Mouse (Mus musculus) limb, embryonic 11.5 days (tissue): ENCODE data around the gene Ctdnep1. TPM values are rescaled to one million over a fixed set of nuclear protein-coding genes. Genes with fewer than 3 reads are reported as not detected.
A peak's percentile ranks its signal among the peaks of the same experiment; 100 is the strongest.

Experiments used
- ATAC-seq: fragments of 200-750 bp; cut with Nextera tagmentation; 2 replicates; pipeline ENCODE4 v1.8.0; 2017; ENCODE audit warnings: low read depth; ENCODE audit not compliant: insufficient number of reproducible peaks, low FRiP score, low TSS enrichment
- DNase-seq: peaks from one replicate; pipeline ENCODE4 v3.0.0-alpha.2; 2015; ENCODE audit warnings: low spot score
- H3K27ac ChIP-seq: fragments of 300-500 bp; sonication (generic); replicated peaks from 2 replicates; pipeline ENCODE4 v1.5.1; 2014; ENCODE audit warnings: low read depth, mild to moderate bottlenecking, low read length
- H3K27me3 ChIP-seq: fragments of 300-500 bp; sonication (generic); 2 replicates; pipeline ENCODE4 v1.6.1; 2014; ENCODE audit warnings: mild to moderate bottlenecking, low read length, mixed read lengths; ENCODE audit not compliant: control insufficient read depth, insufficient read depth
- H3K36me3 ChIP-seq: fragments of 300-500 bp; sonication (generic); 2 replicates; pipeline ENCODE4 v1.6.1; 2014; ENCODE audit warnings: mild to moderate bottlenecking, low read length, moderate library complexity, mixed read lengths; ENCODE audit not compliant: control insufficient read depth, insufficient read depth
- H3K4me1 ChIP-seq: fragments of 300-500 bp; sonication (generic); 2 replicates; pipeline ENCODE4 v1.6.1; 2014; ENCODE audit warnings: low read length, mixed read lengths; ENCODE audit not compliant: control insufficient read depth, insufficient read depth
- H3K4me2 ChIP-seq: fragments of 300-500 bp; sonication (generic); 2 replicates; pipeline ENCODE4 v1.6.1; 2014; ENCODE audit warnings: low read depth, mild to moderate bottlenecking, moderate library complexity; ENCODE audit not compliant: severe bottlenecking
- H3K4me3 ChIP-seq: fragments of 300-500 bp; sonication (generic); 2 replicates; pipeline ENCODE4 v1.5.1; 2014; ENCODE audit warnings: low read depth, low read length
- H3K9ac ChIP-seq: fragments of 300-500 bp; sonication (generic); 2 replicates; pipeline ENCODE4 v1.6.1; 2014; ENCODE audit warnings: mild to moderate bottlenecking, low read length
- H3K9me3 ChIP-seq: fragments of 300-500 bp; sonication (generic); 2 replicates; pipeline ENCODE4 v1.6.1; 2016; ENCODE audit warnings: low read length; ENCODE audit not compliant: control insufficient read depth
- WGBS: fragments of 180-500 bp; shearing (Covaris S2); extraction: QIAGEN DNeasy Blood & Tissue Kit; methylation state at CpG from one replicate; pipeline ENCODE4 v1.1.7; 2014; 5-methylcytosine and 5-hydroxymethylcytosine counted together
- polyA plus RNA-seq: library from polyadenylated mRNA; unstranded; fragments of >200 nt; fragmentation: Nextera tagmentation; extraction: Ambion mirVana; gene quantifications from 2 replicates; pipeline ENCODE4 v1.2.1, GENCODE M21; 2014

The Ctdnep1 gene
- polyA plus RNA-seq, 1 experiment from 2014 or later = 27.6 TPM

DNA sequence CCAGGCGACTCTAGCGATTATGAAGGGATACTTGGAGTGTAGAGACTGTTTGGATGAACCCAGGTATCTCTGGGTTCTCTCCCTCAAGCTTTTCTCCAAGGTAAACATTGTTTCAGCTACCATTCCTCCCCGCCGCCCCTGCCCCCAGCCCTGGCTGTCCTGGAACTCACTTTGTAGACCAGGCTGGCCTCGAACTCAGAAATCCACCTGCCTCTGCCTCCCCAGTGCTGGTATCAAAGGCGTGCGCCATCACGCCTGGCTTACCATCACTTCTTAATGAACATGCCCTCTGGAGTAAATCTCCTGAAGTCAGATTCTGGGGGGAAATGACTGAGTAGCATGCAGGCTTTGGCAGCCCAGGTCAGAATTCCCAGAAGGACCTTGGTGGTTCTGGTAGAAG, 1.3 kb downstream of the Ctdnep1 start, which contains the start of gene Elp5:
Gene Elp5, minus strand, starts transcription at position 293 of the 400 bp plus-strand sequence.
- Histone ChIP-seq H3K27me3 (no peaks in the 10 kb centered on the region), H3K27ac (peak within 1 kb of the TSS; percentile 98), H3K9me3 (no peaks in the 10 kb centered on the region), H3K4me3 (peak within 1 kb of the TSS; percentile 99), H3K9ac (peak within 1 kb of the TSS; percentile 96), H3K36me3 (peaks cover 14% of the 10 kb centered on the region), H3K4me1 (peaks cover 13% of the 10 kb centered on the region; the same call in 1 of the 2 replicates), H3K4me2 (peak within 1 kb of the TSS; percentile 92)
- WGBS = 63% methylated on average over 8 of the region's 8 CpGs
- DNase-seq = no peak
- no peak for ATAC-seq

DNA sequence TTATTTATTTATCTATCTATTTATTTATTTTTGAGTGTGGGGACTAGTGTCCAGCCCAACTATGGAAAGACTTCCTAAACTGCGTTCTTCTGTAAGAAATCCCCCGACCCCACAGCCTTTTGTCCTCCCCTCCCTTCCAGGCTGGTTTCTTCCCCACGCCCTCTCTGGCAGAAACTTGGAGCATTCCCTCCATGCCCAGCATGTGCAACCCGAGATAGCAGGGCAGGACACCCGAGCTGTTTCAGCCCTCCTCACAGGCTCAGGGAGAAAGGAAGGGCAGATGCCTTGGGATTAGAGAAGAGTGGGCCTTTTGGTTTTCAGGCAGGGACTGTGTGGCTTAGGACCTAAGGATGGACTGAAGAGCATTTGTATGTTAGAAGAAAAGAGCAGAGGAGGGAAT, 1.9 kb downstream of the Ctdnep1 start:
- DNase-seq (no peak), ATAC-seq (no peak)
- WGBS = 44% methylated on average over 5 of the region's 5 CpGs
- Histone ChIP-seq H3K9ac (no peak overlapping the region), H3K36me3 (peaks cover 17% of the 10 kb centered on the region), H3K27ac (no peak overlapping the region), H3K4me3 (peak overlapping the region; percentile 99; the same call in 1 of the 2 replicates), H3K4me2 (peak overlapping the region; percentile 92), H3K9me3 (no peaks in the 10 kb centered on the region), H3K4me1 (peaks cover 13% of the 10 kb centered on the region; the same call in 1 of the 2 replicates), H3K27me3 (no peaks in the 10 kb centered on the region)

DNA sequence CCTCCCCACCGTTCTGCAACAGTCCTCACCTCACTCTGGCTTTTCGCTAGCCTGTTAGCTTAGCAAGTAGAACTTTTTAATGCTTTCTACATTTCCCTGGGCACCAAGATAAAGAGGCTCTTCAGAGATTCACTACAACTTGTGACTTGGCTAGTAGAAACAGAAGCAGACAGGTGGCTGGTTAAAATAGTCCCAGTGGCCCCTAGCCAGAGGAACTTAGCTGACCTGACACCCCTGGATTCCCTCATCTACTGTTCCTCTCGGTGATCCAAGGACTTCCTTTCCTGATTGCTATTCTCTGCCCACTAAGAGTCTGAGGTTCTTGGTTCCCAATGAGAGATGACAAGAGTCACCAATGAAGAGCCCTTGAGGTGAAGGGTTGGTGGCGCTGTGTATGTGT, 2.4 kb downstream of the Ctdnep1 start:
- Histone ChIP-seq H3K27me3 (no peaks in the 10 kb centered on the region), H3K4me2 (no peak overlapping the region), H3K36me3 (peaks cover 21% of the 10 kb centered on the region), H3K9ac (no peak overlapping the region), H3K4me3 (no peak overlapping the region), H3K27ac (no peak overlapping the region), H3K4me1 (peaks cover 13% of the 10 kb centered on the region; the same call in 1 of the 2 replicates), H3K9me3 (no peaks in the 10 kb centered on the region)
- WGBS = 88% methylated on average over 4 of the region's 4 CpGs
- no peak for DNase-seq
- no peak for ATAC-seq

DNA sequence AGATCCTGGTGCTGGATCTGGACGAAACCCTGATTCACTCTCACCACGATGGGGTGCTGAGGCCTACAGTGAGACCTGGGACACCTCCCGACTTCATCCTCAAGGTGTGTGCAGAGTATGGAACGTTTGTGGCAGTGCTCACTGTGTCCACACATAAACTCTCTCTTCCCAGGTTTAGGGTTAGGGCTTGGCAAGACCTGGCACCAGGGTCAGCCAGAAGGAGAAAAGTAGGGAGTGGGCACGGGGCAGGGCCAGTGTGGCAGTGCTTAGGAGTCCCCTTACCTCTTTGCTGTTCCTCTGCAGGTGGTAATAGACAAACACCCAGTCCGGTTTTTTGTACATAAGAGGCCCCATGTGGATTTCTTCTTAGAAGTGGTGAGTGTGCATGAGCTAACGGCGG, 3.5 kb downstream of the Ctdnep1 start:
- no peak for DNase-seq
- H3K36me3 ChIP-seq = peaks cover 28% of the 10 kb centered on the region

DNA sequence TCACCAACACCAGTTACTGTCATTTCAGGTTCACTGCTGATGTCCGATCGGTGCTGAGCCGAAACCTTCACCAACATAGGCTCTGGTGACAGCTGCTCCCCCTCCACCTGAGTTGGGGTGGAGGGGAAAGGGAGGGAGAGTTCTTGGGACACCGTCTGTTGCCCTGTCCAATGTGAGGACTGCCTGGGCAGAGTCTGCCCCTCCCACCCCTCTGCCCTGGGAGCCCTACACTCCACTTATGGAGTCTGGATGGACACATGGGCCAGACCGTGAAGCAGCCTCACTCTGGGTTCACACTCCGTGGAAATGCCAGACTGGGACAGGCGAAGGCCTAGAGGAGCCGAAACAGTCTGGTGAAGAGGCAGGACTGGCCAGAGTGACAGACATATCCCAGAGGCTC, 9.0 kb downstream of the Ctdnep1 start:
- Histone ChIP-seq H3K9me3 (no peaks in the 10 kb centered on the region), H3K27ac (no peak overlapping the region; the same call in 1 of the 2 replicates), H3K4me3 (no peak overlapping the region), H3K4me1 (peaks cover 4% of the 10 kb centered on the region; the same call in 1 of the 2 replicates), H3K4me2 (no peak overlapping the region), H3K27me3 (no peaks in the 10 kb centered on the region), H3K36me3 (peaks cover 30% of the 10 kb centered on the region), H3K9ac (no peak overlapping the region)
- ATAC-seq (no peak), DNase-seq (no peak)
- 89% methylated on average over 8 of the region's 8 CpGs for WGBS

More for the DNA sequence above, 3.5 kb downstream of the Ctdnep1 start:
- H3K9me3 ChIP-seq = no peaks in the 10 kb centered on the region
- H3K27me3 ChIP-seq = no peaks in the 10 kb centered on the region
- WGBS = 88% methylated on average over 8 of the region's 8 CpGs
- ATAC-seq = no peak
- H3K27ac ChIP-seq = no peak overlapping the region
- 0 out of 2 replicates have a peak overlapping the region, but pooled peaks have one; percentile 3 for H3K4me3 ChIP-seq
- H3K9ac ChIP-seq = no peak overlapping the region
- H3K4me2 ChIP-seq = no peak overlapping the region
- H3K4me1 ChIP-seq = peaks cover 13% of the 10 kb centered on the region; the same call in 1 of the 2 replicates

DNA sequence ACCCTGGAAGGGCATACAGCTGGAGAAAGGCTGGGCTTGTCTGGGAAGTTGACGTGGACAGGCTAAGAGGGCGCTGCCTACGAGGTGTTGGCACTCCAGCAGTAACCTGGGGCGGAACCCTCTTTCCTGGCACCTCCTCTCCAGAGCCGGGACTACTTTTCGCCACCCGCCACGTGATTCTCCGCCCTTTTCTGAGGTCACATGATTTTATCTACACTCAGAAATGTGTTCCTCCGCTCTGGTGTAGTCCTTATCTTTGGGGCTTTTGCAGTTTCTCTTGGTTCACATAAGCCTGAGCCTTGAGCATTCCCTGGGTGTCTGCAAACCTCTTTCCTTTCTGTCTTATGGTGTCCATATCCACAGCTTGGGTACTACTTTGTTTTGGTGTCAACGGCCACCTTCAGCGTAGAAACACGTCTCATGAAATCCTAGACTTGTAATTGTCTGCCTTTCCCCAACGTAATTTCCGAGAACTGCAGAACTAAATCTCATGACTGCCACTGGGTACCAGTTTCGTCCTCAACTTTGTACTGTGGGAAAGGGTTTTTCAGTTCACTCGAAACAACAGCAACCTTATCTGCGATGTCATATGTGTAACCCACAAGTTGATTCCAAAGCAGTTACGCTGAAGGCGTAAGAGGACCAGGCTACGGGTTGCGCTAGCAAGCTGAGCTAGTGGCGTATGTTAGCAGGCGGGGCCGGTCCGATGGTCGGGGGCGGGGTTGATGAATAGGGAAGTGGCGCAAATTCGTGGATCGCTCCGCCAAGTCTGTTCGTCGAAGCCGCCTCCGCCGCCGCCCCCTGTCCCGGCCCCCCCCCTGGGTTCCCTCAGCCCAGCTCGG, 10.1 kb downstream of the Ctdnep1 start, which contains the start of gene Gabarap:
Gene Gabarap, plus strand, starts transcription at position 294 of the 842 bp plus-strand sequence.
- DNase-seq (peak; percentile 95), ATAC-seq (peak; percentile 45)
- H3K27me3 ChIP-seq = no peaks in the 10 kb centered on the region
- peak within 1 kb of the TSS; percentile 84 for H3K27ac ChIP-seq
- H3K9me3 ChIP-seq = no peaks in the 10 kb centered on the region
- H3K4me2 ChIP-seq = peak within 1 kb of the TSS; percentile 55
- peaks cover 26% of the 10 kb centered on the region for H3K36me3 ChIP-seq
- WGBS = under 1% methylated on average over 38 of the region's 40 CpGs
- H3K9ac ChIP-seq = peak within 1 kb of the TSS; percentile 84
- peak within 1 kb of the TSS; percentile 82 for H3K4me3 ChIP-seq
- H3K4me1 ChIP-seq = peaks cover 4% of the 10 kb centered on the region; the same call in 1 of the 2 replicates

DNA sequence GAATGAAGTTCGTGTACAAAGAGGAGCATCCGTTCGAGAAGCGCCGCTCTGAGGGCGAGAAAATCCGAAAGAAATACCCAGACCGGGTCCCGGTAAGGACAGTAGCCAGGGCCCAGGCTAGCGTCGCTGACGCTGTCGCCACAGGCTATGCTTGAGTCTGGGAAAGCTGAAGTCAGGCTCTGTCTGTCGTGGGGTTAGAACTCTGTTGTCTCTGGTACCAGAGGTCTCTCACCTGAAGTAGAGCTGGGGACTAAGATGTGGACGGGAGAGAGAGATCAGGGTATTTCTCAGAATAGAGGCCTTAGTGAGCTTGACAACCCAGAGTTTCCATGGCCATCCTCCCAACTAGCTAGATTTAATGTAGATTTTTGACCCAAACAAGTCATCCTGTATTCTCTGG, 10.8 kb downstream of the Ctdnep1 start:
- no peaks in the 10 kb centered on the region for H3K9me3 ChIP-seq
- H3K4me1 ChIP-seq = peaks cover 4% of the 10 kb centered on the region; the same call in 1 of the 2 replicates
- H3K36me3 ChIP-seq = peaks cover 23% of the 10 kb centered on the region
- H3K4me3 ChIP-seq = peak overlapping the region; percentile 82
- no peaks in the 10 kb centered on the region for H3K27me3 ChIP-seq
- H3K4me2 ChIP-seq = peak overlapping the region; percentile 55
- peak overlapping the region; percentile 84 for H3K9ac ChIP-seq
- no peak for DNase-seq
- WGBS = 1% methylated on average over 15 of the region's 15 CpGs
- no peak for ATAC-seq
- H3K27ac ChIP-seq = peak overlapping the region; percentile 84

DNA sequence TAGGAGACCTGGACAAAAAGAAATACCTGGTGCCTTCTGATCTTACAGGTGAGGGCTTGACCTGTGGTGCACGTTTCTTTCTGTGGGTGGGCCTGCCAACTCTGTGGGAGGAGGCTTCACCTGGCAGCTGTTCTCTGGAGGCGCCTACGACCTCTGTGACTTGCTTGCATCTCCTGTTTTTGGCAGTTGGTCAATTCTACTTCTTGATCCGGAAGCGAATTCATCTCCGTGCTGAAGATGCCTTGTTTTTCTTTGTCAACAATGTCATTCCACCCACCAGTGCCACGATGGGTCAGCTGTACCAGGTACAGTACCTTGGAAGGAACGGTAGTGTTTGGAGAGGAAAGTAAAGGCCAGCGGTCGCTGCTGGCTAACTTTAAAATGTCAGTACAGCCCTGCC, 11.4 kb downstream of the Ctdnep1 start:
- Histone ChIP-seq H3K4me1 (peaks cover 4% of the 10 kb centered on the region; the same call in 1 of the 2 replicates), H3K4me3 (peak overlapping the region; percentile 82), H3K9ac (peak overlapping the region; percentile 17; the same call in 1 of the 2 replicates), H3K27me3 (no peaks in the 10 kb centered on the region), H3K9me3 (no peaks in the 10 kb centered on the region), H3K4me2 (peak overlapping the region; percentile 55), H3K36me3 (peaks cover 23% of the 10 kb centered on the region), H3K27ac (no peak overlapping the region)
- DNase-seq (no peak), ATAC-seq (no peak)
- 89% methylated on average over 10 of the region's 10 CpGs for WGBS
